Mouse (Mus musculus) telencephalon, adult 2 months (tissue): ENCODE measurements around the gene Aebp2.
A peak's percentile ranks its signal among the peaks of the same experiment; 100 is the strongest.

Experiments
- DNase-seq: peaks from one replicate; pipeline ENCODE4 v3.0.0-alpha.2; 2011; ENCODE audit warnings: low read depth, low spot score

Gene Aebp2

DNA sequence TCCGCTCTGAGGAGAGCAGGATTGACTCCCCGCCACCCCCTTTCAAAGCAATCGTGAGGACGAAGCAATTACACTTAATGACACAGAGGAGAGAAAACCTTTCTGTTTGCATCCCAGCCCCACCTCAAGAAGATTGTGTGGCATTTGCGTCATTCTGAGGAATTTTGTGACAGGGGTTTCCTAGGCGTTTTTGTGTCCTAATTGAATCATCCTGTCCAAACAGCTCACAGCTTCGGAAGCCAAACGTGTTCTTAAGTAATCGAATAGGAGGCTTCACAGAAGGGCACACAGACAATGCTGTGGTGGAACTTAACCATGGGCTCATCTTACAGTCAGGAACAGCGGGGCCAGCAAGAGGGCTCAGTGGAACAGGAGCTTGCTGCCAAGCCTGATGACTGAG is 15.9 kb upstream of the Aebp2 start:
- no peak for DNase-seq

DNA sequence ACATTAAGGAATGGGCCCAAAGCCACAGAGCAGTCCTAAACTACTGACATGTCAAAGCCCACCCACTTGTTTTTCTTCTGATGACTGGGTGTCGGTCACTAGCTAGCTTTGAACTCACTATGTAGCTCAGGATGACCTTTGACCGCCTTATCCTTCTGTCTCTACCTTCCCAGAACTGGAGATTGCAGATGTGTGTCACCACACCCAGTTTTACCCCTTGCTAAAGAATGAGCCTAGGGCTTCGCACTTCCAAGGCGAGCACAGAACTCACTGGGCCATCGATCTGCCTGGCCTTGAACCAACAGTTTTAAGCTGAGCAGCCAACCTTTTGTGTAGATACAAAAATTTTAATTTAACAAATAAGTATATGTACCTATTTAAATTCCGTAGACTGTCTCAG is 13.8 kb upstream of the Aebp2 start:
- no peak for DNase-seq

DNA sequence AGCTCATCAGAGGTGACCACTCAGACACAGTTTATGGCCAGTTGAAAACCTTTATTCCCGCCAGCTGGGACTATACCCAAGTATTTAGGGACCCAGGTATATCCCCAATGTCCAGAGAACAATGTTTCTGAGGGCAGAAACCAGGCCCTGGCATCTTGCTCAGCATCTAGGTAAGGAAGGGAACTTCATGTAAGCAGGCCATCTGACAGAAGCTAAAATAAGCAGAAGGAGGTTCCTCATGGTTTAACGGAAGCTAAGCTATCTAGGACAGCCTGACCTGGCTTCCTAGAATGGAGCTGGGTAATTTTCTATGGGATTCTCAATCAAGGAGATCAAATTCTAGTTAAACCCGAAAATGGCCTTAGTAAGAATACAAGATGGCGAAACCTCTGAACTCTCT is 12.9 kb upstream of the Aebp2 start:
- no peak for DNase-seq

DNA sequence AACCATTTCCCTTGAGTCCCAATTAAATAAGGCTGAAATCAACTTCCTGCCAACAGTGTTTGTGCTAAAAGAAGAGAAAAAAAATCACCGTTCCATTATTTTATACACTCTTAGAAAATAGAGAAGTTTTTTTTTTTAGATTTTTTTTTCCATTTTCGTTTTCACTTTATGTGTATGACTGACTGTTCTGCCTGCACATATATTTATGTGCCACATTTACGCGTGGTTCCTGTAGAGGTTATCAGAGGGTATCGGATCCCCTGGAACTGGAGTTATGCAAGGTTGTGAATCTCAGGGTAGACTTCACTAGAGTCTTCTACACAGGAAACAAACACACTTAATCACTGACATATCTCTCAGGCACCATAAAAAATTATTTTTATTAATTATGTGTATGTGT is 12.3 kb upstream of the Aebp2 start:
- DNase-seq = no peak

DNA sequence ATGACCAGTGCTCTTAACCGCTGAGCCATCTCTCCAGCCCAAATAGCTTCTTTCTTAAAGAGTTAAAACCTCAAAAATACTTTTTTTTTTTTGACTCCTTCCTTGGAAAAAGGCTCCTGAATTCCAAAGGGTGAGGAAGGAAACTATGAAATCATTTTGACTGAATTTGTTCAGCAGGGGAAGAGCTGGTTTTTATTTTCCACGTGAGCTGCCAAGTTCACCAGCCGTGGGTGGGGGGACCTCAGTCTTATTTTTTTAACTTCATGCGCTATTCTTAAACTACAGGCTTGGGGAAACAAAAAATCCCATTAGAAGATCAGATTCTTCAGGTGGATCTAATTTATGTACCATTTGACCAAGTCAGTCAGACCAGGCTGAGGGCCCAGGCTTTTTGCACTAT is 11.2 kb upstream of the Aebp2 start:
- no peak for DNase-seq

DNA sequence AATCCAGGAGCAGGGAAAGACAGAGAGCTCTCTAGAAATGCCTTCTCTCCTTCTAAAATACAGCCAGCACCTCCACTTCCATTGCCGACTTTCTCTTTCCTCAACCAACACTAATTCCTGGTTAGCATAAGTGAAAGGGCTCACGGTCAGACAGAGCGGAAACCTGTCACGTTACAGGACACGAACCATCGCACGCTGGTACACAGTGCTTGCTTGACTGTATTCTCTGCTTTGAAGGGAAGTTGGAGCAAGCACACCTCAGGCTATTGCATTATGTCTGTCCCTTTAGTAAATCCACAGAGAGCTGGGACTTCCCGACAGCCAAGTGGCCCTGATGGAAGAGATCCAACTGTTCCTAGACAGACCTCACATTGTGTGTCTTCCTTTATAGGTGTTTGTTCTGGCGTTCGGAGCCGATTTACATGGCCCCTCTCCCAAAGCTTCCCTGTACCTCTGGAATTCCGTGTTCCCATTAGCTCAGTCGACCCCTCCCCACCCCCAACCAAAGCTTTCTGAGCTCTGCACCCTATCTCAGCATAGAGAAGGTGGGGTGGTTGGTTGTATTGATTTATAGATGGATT is 10.5 kb upstream of the Aebp2 start:
- no peak for DNase-seq

DNA sequence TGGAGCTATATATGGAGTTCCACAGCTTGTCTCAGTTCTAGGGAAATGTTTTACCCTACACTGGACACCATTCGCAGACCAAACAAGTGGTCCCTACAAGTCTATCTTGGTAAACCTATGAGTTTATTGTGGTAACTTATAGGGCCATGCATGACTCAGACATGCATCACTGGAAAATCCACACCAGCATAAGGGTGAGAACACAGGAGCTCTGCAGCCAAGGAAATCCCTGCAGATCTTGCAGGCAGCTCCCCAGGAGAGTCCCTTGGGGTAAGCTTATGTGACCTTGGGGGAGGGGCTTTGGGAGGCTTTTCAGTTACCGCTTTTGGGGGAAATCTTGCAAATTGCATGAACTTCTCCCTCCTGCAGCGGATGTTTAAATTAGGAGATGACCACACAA is 8.6 kb upstream of the Aebp2 start:
- DNase-seq = no peak

DNA sequence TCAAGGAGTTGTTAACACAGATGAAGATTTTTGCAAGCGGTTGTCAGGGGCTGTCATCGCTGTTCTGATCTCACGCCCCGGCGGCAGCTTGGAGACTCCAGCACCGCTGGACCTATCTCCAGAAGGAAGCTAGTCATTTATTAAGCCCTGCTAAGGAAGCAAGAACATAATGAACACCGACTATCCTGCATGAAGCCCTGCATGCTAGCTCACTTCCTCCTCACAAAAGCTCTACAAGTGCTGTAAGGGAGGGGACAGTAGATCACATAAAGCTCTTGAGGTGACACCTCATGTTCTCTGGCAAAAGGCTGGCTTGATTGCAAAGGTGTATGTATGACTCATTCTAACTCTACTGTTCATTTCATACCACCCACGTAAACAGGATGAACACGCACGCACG is 7.8 kb upstream of the Aebp2 start:
- DNase-seq = no peak

DNA sequence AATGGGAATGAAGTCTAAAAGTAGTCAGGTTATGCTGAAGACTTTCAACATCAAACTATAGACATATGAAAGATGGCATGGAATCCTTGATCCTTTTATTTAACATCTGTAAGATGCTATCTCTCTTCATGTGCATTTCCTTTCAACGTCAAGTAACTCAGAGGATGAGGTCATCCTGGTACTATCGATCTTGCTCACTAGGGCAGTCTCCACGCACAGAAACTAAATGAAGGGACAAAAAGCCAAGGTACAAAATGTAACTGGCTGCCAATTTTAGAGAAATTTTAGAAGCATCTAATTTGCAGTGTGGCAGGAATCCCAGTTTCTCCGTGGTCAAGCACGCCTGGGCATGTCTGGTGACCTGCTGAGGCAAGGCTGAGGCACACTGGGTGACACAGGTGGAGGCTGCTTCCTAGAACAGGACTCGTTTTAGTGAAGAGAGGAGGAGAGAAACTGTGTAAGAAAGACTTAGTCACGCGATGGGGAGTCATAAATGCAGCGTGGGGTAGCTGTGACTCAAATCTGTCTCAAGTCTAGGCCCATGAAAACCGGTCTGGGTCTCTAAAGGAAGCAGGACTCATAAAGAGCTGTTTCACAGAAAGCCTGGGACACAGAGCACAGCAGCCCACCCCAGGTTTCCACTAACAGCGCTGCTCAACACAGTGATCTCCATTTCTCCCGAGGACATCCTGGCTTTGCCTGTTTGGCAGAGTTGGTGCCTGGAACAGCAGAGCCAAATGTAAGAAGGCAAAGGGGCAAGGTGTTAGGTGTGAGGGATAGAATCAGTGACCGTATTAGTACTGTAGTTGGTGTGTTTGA is 1.7 kb upstream of the Aebp2 start:
- no peak for DNase-seq

DNA sequence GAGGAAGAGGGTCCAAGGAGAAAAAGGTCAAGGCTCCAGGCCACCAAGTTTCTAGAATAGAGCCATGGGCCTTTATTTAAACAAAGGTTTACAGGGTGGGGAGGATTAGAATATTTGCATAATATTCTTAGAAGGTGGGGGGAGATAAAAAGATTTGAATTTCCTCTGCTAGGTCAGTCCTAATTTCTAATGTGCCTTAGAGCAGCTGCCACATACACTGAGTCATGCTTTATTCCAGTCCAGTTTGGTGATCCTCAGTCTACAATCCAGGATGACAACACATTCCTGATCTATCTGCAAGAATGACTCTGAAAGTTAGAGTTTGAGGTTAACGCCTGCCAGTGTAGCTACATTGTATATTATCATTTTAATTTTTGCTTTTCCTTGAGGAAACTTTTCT is 841 bp upstream of the Aebp2 start:
- no peak for DNase-seq

DNA sequence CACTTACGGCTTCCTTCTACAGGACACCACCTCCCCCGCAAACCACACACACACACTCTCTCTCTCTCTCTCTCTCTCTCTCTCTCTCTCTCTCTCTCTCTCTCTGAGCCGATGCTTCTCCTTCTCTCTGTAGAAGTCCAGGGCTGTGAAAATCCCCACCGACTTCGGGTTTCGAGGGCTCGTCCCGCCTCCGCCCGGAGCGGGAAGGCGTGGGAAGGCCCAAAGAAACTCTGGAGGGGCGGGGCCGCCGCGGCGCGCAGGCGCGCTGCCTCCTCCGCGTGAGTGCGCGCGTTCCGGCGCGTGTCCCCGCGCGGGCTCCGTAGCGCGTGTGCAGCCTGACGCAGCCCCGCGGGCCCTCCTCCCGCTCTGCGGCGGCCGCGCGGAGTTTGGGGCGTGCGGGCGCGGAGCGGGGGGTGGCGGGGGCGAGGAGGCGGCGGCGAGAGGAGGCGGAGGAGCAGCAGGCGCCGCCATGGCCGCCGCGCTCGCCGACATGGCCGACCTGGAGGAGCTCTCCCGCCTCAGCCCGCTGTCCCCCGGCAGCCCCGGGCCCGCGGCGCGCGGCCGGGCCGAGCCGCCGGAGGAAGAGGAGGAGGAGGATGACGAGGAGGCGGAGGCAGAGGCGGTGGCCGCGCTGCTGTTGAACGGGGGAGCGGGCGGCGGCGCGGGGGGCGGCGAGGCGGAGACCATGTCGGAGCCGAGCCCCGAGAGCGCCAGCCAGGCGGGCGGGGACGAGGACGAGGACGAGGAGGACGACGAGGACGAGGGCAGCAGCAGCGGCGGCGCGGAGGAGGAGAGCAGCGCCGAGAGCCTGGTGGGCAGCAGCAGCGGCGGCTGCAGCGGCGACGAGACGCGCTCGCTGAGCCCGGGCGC is 998 bp downstream of the Aebp2 start:
- DNase-seq = peak; percentile 78

DNA sequence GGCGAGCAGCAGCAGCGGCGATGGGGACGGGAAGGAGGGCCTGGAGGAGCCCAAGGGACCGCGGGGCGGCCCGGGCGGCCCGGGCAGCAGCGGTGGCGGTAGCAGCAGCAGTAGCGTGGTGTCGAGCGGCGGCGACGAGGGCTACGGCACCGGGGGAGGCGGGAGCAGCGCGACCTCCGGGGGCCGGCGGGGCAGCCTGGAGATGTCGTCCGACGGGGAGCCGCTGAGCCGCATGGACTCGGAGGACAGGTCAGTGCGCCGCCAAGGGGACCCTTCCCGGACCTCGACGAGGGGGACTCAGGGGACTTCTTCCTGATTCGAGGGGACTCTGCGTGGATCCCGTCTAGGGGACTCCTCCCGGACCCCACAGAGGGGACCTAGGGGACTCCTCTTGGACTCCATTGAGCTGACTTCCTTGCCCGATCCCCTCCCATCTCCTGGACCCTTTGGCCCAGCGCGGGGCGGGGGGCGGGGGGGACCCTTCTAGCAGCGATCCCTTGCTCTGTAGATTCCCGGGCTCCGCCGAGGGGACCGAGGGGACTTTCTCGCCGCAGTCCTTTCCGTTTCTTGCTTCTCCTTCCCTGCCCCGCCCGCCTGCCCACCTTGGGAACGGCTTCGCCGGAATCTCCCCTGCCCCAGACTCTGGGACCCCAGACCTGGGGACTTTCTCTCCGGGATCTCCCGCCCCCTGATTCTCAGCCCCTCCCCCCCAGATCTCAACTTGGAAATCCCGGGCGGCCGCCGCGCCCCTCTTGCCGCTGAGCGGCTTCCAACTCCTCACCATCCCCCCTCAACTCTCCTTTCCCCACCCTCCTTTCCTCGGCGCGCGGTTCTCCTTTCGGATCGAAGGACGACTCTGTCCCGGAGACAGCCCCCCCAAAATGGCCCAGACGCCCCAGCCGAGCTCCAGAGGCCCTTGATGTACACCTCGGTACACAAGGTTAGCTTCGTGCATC is 1.9 kb downstream of the Aebp2 start:
- no peak for DNase-seq

DNA sequence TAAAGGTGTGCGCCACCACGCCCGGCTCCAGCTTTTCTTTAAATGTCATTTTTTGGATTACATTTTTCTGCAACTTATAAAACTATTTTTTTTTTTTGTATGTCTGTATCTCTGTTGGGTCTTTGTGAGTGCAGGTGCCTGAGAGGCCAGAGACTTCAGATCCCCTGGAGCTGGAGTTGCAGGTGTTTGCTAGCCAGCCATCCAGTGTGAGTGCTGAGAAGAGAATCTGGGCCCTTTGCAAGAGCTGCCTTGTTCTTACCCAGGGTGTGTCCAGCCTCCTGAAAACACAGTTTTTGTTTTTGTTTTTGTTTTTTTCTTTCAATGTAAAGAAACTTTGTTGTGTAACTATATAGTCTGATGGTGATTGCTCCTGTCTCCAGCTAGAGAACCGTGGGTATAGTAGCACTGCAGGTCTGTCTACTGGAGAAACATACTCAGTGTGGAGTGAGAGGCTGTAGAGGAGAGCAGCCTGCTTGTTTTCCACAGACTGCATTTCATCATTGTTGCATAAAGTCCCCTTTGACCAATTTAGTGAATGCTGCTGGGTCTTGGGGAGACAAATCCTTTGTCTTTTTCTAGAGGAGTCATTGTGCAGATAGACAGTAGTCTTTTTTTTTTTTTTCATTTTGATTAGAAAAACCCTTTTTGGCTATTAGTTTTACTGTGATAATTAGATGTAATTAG is 6.9 kb downstream of the Aebp2 start:
- no peak for DNase-seq

DNA sequence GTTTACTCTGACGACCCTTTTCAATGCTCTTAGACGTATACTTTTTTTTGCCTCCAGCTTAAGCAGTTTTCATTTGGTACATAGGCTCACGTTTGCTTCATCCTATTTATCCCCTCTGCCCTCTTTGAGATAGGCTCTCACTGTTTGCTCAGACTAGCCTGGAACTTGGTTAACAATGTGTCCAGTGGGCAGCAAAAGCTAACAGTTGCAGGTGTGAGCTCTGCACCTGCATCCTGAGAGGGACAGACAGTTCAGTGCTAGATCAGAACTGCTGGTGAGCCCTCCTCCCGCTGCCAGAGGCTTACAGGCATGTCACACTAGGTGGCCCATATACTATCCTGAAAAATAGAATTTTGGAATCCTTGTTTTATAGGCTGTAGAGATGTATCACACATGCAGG is 7.8 kb downstream of the Aebp2 start:
- DNase-seq = no peak

DNA sequence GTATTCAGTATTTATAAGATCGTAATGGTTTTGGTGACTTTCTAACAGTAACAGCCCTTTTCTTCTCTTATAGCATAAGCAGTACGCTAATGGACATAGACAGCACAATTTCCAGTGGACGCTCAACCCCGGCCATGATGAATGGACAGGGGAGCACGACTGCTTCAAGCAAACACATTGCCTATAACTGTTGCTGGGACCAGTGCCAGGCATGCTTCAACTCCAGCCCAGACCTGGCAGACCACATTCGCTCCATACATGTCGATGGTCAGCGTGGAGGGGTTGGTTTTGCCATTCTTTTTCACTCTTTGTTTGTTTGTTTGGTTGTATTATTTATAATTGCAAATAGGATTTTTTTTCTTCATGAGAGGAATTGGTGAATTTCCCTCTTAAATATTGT is 11.2 kb downstream of the Aebp2 start:
- DNase-seq = no peak

DNA sequence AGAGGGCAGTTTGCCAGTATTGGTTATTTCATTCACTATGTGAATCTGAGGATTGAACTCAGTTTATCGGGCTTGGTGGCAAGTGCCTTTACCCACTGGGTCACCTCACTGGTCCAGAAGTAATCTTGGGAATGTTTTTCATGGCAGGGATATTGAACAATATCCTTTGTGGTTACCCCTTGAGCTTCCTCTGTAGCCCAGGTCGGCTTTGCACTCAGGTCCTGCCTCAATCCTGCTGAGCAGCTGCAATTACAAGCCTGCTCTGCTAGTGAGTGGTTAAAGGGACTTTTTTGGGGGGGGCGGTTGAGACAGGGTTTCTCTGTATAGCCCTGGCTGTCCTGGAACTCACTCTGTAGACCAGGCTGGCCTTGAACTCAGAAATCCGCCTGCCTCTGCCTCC is 13.8 kb downstream of the Aebp2 start:
- DNase-seq = no peak

DNA sequence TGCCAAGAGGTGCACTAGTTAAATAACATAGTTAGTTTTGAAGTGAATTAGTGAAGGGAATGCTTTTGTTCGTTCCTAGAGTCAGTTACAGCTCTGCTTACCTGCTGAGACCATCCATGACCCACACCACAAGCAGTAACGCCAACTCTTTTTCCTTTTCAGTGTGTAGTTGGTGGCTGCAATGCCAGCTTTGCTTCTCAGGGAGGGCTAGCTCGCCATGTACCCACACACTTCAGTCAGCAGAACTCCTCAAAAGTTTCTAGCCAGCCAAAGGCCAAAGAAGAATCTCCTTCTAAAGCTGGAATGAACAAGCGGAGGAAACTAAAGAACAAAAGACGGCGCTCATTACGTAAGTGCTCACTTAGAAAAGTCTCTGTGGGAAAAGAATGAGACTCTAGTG is 19.5 kb downstream of the Aebp2 start:
- no peak for DNase-seq

DNA sequence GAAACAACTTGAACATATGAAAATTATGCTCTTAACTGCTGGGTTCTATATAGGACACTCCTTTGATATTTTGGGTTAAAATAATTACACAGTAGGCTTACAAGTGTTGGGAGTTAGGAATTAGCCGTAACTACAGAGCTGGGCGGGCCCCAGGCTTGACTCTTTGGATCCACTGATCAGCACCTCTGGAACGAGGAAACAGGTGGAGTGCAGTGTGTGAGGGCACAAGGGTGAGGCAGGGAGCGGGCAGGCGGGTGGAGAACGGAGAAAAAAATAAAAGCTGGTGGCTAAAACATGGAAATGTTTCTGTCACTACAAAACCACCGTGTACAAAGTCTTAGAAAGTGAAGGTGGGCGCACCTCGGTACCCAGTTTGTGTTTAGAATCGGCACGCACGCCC is 20.2 kb downstream of the Aebp2 start:
- no peak for DNase-seq

DNA sequence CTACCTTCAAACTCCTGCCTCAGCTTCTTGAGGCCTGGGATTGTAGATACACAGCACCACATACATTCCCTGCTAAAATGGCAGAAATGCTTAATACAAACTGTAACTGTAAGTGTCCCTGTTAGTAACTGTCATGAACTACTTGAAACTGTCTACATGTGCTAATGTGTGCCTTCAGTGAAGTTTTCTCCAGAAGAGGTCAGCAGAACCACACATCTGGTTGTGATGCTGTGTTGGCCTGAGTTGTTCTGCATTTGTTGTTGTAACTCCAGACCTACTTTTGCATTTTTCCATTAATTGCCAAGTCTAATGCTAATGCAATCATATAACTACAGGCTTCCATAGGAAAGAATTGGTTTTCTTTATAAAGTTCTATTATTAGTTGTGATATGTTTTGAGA is 23.5 kb downstream of the Aebp2 start:
- DNase-seq = no peak

DNA sequence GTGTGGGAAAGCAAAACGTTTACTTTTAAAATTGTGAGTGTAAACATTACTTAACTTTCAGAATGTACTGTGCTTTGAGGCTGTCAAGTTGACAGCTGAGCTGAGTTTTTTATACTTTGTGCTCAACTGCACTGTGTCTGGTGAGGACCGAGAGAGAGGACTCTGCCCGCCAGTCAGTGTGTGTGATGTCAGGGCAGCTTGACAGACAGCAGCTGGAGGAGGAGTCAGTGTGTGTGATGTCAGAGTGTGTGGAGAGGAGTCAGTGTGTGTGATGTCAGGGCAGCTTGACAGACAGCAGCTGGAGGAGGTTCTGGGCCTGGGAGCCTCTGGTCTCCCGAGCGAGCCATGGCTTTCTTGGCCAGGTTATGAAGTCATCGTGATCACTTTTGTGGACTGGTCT is 24.4 kb downstream of the Aebp2 start:
- DNase-seq = no peak

DNA sequence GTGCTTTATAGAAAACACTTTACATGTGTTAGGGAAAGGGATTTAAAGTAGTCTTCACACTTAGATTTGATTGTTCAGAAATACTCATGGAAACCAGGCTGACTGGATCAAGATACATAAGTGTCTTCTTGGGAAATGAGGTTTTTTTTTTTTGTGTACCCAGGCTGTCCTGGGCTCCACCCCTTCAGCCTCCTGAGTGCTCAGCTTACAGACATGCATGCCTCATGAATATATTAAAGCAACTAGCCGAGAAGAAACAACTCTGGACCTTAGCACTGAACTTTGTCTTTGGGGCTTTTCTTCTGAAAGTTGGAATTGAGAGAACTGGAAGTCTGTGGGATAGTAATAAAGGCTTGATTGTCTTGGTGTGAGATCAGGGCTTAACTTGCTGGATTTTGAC is 27.3 kb downstream of the Aebp2 start:
- no peak for DNase-seq
